Mouse (Mus musculus) liver, embryonic 16.5 days (tissue): ENCODE results near the gene Ric8a. TPM values are rescaled to one million over a fixed set of nuclear protein-coding genes. Genes with fewer than 3 reads are reported as not detected.

Source experiments
- ATAC-seq: fragments of 200-750 bp; cut with Nextera tagmentation; 2 replicates; pipeline ENCODE4 v1.8.0; 2017; ENCODE audit warnings: low read depth, mild to moderate bottlenecking, moderate number of reproducible peaks, moderate library complexity
- H3K27ac ChIP-seq: fragments of 300-500 bp; sonication (generic); 2 replicates; pipeline ENCODE4 v1.5.1; 2014; ENCODE audit warnings: mild to moderate bottlenecking, low read length
- H3K27me3 ChIP-seq: fragments of 300-500 bp; sonication (generic); 2 replicates; pipeline ENCODE4 v1.6.1; 2014; ENCODE audit warnings: low read depth, low read length, mixed read lengths; ENCODE audit not compliant: control insufficient read depth, insufficient read depth
- H3K36me3 ChIP-seq: fragments of 300-500 bp; sonication (generic); 2 replicates; pipeline ENCODE4 v1.6.1; 2014; ENCODE audit warnings: mild to moderate bottlenecking; ENCODE audit not compliant: control insufficient read depth, insufficient read depth
- H3K4me1 ChIP-seq: fragments of 300-500 bp; sonication (generic); 2 replicates; pipeline ENCODE4 v1.6.1; 2014; ENCODE audit warnings: low read depth, low read length, mixed read lengths; ENCODE audit not compliant: control insufficient read depth
- H3K4me2 ChIP-seq: fragments of 300-500 bp; sonication (generic); 2 replicates; pipeline ENCODE4 v1.6.1; 2014; ENCODE audit warnings: low read depth, low read length, mixed read lengths
- H3K4me3 ChIP-seq: fragments of 300-500 bp; sonication (generic); 2 replicates; pipeline ENCODE4 v1.5.1; 2014; ENCODE audit warnings: low read depth, mild to moderate bottlenecking, low read length
- H3K9ac ChIP-seq: fragments of 300-500 bp; sonication (generic); 2 replicates; pipeline ENCODE4 v1.6.1; 2014; ENCODE audit warnings: low read depth, low read length
- H3K9me3 ChIP-seq: fragments of 300-500 bp; sonication (generic); replicated peaks from 2 replicates; pipeline ENCODE4 v1.6.1; 2016; ENCODE audit warnings: low read length; ENCODE audit not compliant: control insufficient read depth
- WGBS: fragments of 180-500 bp; shearing (Covaris S2); extraction: QIAGEN DNeasy Blood & Tissue Kit; methylation state at CpG from one replicate; pipeline ENCODE4 v1.1.7; 2014; ENCODE audit not compliant: insufficient replicate concordance; 5-methylcytosine and 5-hydroxymethylcytosine counted together
- polyA plus RNA-seq: library from polyadenylated mRNA; unstranded; fragments of >200 nt; fragmentation: Nextera tagmentation; extraction: Ambion mirVana; gene quantifications from 2 replicates; pipeline ENCODE4 v1.2.1, GENCODE M21; 2015

Ric8a gene
- polyA plus RNA-seq, 1 experiment from 2014 or later, result 21.5 TPM

DNA sequence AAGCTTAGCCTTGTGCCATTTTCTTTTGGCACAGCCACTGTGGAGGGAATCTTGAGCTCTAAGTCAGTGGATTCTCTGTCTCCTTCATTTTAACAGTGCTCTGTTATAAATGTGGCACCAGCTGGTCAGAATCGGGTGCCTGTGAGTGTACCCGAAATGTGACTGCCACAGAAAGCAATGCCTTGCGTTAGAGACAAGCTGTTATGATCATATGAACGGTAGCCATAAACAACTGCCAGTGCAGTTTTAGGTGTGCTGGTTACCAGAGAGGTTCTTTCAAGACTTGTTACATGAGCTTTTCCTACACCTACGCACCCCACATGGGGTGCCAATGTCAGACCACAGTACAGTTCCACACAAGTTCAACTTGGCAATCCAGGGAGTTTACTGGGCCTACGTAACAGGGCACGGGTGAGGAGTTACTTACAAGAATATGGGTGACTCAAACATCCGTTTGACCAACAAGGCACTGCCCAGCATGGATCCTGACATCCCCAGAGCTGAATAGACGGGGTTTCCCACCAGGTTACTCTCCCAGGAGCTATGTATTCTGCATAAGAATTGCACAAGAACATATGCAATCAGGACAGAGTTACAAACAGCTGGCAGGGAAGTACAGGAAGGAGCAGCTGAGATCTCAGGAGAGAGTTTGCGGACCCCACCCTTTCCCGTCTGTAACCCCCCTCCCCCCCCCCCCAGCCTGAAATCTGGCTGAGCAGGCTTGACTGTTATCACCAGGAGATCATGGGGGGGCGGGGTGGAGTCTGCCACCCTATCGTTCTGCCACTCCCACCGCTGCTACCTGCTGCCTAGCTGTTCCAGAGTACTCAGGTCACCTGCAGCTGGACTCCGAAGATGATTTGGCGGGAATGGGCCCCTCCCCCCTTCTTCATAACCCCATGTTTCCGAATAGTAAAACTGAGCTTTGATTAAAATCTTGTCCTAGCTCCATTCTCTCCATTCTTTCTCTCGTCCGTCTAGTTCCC lies 15.7 kb upstream of the Ric8a start:
- H3K4me2 ChIP-seq, result no peak overlapping the region
- no peaks in the 10 kb centered on the region for H3K36me3 ChIP-seq
- no peak overlapping the region for H3K9ac ChIP-seq
- H3K27me3 ChIP-seq, result peaks cover 6% of the 10 kb centered on the region
- H3K4me1 ChIP-seq, result no peaks in the 10 kb centered on the region
- H3K9me3 ChIP-seq, result no peaks in the 10 kb centered on the region
- H3K27ac ChIP-seq, result no peak overlapping the region
- H3K4me3 ChIP-seq, result no peak overlapping the region
- WGBS, result 32% methylated on average over 19 of the region's 19 CpGs
- ATAC-seq, result no peak

DNA sequence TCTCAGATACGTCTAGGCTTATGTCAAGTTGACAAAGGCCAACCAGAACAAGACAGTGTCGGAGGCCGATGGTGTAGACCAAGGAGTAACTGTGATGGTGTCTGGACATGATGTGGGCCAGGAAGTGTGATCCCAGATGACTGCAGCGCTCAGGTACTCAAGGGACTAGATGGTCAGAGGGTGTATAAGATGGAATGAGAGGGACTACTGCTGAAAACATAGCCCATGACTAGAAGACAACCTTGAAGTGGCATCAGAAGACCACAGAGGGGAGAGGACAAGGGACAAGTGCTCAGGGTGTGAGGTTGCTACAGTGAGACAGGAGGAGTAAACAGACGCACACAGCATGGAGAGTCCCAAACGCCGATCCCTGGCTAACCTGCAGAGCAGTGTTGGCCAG lies 13.0 kb upstream of the Ric8a start:
- H3K27ac ChIP-seq, result no peak overlapping the region
- H3K27me3 ChIP-seq, result peaks cover 6% of the 10 kb centered on the region
- no peak overlapping the region for H3K4me3 ChIP-seq
- no peaks in the 10 kb centered on the region for H3K9me3 ChIP-seq
- 54% methylated on average over 7 of the region's 7 CpGs for WGBS
- H3K4me2 ChIP-seq, result no peak overlapping the region
- H3K36me3 ChIP-seq, result no peaks in the 10 kb centered on the region
- H3K9ac ChIP-seq, result no peak overlapping the region
- no peaks in the 10 kb centered on the region for H3K4me1 ChIP-seq
- no peak for ATAC-seq

DNA sequence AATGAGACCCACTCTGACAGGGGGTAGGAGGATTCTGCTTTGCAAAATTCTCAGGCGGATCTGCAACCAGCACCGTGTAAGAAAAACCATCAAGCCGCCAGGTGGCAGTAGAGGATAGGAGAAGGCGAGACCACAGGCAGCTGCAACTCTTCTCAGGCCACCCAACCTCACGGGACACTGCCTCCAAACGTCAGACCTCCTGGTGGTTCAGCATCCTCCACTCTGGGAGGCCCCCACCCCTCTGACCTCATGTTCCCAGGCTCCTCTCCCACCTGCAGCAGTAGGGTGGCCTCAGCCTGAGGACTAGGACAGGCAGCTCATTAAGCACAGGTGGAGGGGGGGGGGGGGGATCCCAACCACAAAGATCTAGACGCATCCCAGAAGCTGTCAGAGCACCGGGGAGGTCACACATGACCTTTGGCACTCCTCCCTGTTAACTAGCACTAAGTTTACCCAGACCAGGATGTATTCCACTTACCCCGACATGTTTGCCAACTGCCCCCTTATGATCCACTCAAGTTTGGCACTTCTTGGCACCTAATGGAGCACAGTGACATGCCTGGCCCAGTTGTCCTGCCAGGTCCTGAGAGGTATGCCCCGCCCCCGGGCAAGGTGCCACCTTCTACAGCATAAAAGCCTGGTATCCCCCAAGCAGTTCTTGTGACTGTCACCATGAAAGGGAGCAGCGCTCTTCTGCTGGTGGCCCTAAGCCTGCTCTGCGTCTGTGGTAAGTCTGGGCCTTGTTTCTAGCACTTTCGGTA lies 11.7 kb upstream of the Ric8a start, which contains the start of gene Scgb1c1:
Gene Scgb1c1, plus strand, starts transcription at position 643 of the 761 bp plus-strand sequence.
- ATAC-seq, result peak; percentile 62
- H3K27ac ChIP-seq, result no peak within 1 kb of the TSS
- no peaks in the 10 kb centered on the region for H3K36me3 ChIP-seq
- H3K4me3 ChIP-seq, result no peak within 1 kb of the TSS
- H3K4me1 ChIP-seq, result no peaks in the 10 kb centered on the region
- H3K27me3 ChIP-seq, result peaks cover 6% of the 10 kb centered on the region
- WGBS, result 29% methylated on average over 14 of the region's 14 CpGs
- no peaks in the 10 kb centered on the region for H3K9me3 ChIP-seq
- H3K4me2 ChIP-seq, result no peak within 1 kb of the TSS
- H3K9ac ChIP-seq, result no peak within 1 kb of the TSS

DNA sequence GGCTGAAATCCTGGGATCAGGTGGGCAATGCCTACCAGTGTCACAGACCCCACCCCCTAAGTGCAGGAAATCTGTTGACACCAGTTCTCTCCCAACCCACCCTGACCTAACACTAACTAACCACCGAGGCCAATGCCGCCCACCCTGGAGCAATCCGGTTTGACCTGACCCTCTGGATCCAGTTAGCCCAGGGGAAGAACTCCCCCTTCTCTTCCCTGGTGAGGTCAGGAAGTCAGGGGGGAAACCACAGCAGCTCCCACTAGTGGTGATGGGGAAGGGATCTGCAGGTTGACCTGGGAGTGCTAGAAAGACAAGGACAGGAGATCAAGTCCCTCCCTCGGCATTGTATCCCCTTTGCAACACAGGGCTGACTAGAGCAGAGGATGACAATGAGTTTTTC lies 11.1 kb upstream of the Ric8a start:
- no peak overlapping the region for H3K27ac ChIP-seq
- H3K4me1 ChIP-seq, result no peaks in the 10 kb centered on the region
- 57% methylated on average over 4 of the region's 4 CpGs for WGBS
- H3K9ac ChIP-seq, result no peak overlapping the region
- no peaks in the 10 kb centered on the region for H3K36me3 ChIP-seq
- no peak for ATAC-seq
- no peak overlapping the region for H3K4me2 ChIP-seq
- peaks cover 6% of the 10 kb centered on the region for H3K27me3 ChIP-seq
- no peaks in the 10 kb centered on the region for H3K9me3 ChIP-seq
- H3K4me3 ChIP-seq, result no peak overlapping the region

DNA sequence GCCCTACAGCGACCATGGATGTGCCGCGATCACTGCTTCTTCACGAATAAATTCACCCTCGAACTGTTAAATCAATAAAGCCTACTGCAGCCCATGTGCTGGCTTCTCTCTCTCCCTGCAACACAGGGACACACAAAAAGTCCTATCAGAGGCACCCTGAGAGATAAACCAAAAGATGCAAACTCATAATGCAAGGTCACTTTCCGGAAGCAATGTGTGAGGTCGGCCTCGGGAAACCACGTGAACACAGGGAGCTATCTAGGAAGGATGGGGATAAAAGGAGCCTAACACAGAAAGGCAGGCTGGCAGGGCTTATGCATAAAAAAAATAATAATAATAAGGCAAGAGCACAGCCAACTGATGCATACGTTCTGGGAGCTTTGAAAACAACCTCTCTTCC lies 10.1 kb upstream of the Ric8a start:
- ATAC-seq, result no peak
- Histone ChIP-seq H3K9me3 (no peaks in the 10 kb centered on the region), H3K27me3 (peaks cover 6% of the 10 kb centered on the region), H3K4me3 (no peak overlapping the region), H3K27ac (no peak overlapping the region), H3K4me1 (no peaks in the 10 kb centered on the region), H3K36me3 (no peaks in the 10 kb centered on the region), H3K4me2 (no peak overlapping the region), H3K9ac (no peak overlapping the region)
- WGBS, result 64% methylated on average over 10 of the region's 10 CpGs

DNA sequence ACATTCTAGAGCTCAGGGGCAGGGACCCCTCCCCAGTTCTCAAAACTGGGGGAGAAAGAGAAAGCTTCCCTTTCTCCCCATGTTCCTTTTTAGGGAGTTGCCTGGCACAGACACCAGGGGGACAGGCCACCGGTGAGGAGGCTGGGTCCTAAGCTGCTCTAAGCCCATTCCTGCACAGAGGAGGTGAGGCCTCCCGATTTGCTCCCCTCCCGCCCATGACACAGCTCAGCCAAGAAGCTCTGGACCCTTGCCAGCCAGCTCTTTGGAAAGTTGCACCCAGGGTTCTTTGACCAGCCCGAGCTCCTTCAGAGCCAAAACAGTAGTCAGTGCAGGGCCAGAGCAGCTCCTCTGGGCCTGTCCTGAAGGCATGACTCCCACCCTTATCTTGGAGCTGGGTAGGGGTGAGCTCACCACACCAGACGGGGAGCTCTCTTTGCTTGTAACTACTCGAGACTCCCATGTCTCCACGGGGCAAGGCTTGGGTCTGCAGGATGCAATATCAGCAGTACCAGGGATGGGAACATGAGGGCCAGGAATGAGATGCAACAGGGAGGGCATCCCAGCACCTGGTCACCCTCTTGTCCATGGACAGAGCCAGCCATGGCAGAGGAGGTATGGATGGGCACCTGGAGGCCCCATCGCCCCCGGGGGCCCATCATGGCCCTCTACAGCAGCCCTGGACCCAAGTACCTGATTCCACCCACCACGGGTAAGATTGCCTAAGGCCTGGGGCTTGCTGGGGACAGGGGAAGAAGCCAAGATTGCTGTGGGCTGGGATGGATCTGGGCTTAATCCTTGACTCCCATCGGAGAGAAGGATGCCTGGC lies 8.8 kb upstream of the Ric8a start, which contains the start of gene Odf3:
Gene Odf3, plus strand, starts transcription at position 51 of the 826 bp plus-strand sequence.
- no peaks in the 10 kb centered on the region for H3K9me3 ChIP-seq
- H3K4me3 ChIP-seq, result no peak within 1 kb of the TSS
- 53% methylated on average over 11 of the region's 11 CpGs for WGBS
- no peak within 1 kb of the TSS; the same call in 1 of the 2 replicates for H3K9ac ChIP-seq
- ATAC-seq, result no peak
- no peak within 1 kb of the TSS for H3K27ac ChIP-seq
- H3K36me3 ChIP-seq, result peaks cover 7% of the 10 kb centered on the region; the same call in 1 of the 2 replicates
- H3K4me2 ChIP-seq, result no peak within 1 kb of the TSS
- H3K4me1 ChIP-seq, result peaks cover 2% of the 10 kb centered on the region; the same call in 1 of the 2 replicates
- peaks cover 5% of the 10 kb centered on the region for H3K27me3 ChIP-seq

DNA sequence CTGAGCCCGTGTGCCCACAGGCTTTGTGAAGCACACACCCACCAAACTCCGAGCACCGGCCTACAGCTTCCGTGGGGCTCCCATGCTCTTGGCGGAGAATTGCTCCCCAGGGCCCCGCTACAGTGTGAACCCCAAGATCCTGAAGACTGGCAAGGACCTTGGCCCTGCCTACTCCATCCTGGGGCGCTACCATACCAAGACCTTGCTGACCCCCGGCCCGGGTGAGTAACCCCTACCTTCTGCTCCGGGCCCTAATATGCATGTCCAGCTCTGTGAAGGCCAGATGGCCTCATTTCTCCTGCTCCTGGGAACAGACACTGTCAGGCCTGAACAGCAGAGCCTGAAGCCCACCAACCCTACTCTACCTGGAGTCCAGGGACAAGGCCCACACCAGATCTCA lies 8.2 kb upstream of the Ric8a start:
- WGBS, result 72% methylated on average over 10 of the region's 10 CpGs

DNA sequence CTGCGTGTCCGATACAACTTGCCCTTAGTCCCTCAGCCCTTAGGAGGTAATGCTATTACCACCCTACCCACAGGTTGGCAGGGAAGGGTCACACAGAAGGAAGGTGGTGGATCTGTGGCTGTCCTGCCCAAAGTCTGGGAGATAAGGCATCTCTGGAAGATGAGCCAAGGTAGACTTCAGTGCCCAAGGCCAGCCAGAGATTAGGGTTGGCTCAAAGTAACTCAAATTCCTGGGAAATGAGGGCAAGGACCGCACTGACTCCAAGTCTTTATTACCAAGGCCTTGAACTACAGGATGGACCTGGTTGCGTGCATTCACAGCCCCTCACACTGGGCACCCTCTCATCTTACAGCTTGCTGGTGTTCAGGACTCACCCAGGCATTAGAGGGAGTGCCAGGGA lies 4.8 kb upstream of the Ric8a start:
- Histone ChIP-seq H3K9me3 (no peaks in the 10 kb centered on the region), H3K4me1 (peaks cover 18% of the 10 kb centered on the region), H3K27me3 (no peaks in the 10 kb centered on the region), H3K4me2 (no peak overlapping the region), H3K27ac (no peak overlapping the region), H3K4me3 (no peak overlapping the region), H3K9ac (no peak overlapping the region), H3K36me3 (peaks cover 11% of the 10 kb centered on the region; the same call in 1 of the 2 replicates)
- no peak for ATAC-seq
- 84% methylated on average over 4 of the region's 4 CpGs for WGBS

More for the DNA sequence above, 8.2 kb upstream of the Ric8a start:
- Histone ChIP-seq H3K9ac (no peak overlapping the region), H3K36me3 (peaks cover 8% of the 10 kb centered on the region; the same call in 1 of the 2 replicates), H3K9me3 (no peaks in the 10 kb centered on the region), H3K27ac (no peak overlapping the region), H3K4me1 (peaks cover 8% of the 10 kb centered on the region), H3K27me3 (no peaks in the 10 kb centered on the region; the same call in 1 of the 2 replicates), H3K4me3 (no peak overlapping the region), H3K4me2 (no peak overlapping the region)
- no peak for ATAC-seq
